Mouse (Mus musculus): ENCODE results near the gene Ccni.

- TF ChIP-seq EP300 (IDR thresholded peaks at IDR 0.05; ENCODE audit: insufficient read depth, low read depth, low read length) (no peak), POLR2A (IDR thresholded peaks at IDR 0.05; ENCODE audit: insufficient read depth, low read length) (no peak)
Observed at GRCm38 (mm10) chr5:93232838-93233237, 26.5 kb upstream of the Ccni start.
